Mouse (Mus musculus) spleen, postnatal 14 days (tissue): ENCODE measurements around the gene Baiap3.

ENCODE experiments used
- DNase-seq, 2 experiments: peaks; one replicate each; pipeline ENCODE4 v3.0.0; 2021 to 2022; ENCODE audit warnings: low spot score in 2 of 2

Gene Baiap3

DNA sequence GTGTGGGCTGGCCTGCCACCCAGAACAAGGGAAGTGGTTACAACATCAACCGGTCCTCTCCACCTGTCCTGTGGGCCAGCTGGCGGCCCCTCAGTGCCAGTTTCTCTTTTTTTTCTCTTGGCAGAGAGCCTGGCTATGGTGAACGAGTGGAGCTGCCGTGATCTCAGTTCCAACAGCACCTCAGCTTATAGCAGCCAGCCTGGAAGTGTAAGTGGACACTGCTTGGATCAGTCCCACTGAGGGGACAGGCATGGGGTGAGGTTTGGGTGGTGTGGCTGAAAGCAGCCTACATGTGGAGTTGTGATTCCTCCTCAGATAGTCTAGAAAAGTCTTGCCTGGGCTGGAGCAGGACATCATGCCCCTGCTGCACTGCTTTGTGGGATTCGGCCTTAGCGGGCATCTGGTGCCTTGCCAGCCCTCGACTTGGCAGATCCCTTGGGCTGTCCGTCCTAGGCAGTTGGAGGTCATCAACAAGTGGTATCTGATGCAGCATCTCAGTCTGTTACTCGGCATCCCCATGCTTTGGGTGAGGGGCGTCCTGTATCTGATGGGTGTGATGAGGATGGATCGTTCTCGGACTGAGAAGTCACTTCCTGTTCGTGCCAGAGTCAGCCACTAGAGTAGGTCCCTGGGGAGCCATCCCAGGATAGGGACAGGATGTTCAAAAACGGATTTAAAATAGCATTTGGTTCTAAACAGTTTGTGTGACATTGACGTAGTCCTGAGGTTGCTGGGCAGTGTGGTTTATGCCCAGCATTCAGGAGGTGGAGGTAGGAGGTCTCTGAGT is 45.3 kb downstream of the Baiap3 start:
- no peak for DNase-seq

DNA sequence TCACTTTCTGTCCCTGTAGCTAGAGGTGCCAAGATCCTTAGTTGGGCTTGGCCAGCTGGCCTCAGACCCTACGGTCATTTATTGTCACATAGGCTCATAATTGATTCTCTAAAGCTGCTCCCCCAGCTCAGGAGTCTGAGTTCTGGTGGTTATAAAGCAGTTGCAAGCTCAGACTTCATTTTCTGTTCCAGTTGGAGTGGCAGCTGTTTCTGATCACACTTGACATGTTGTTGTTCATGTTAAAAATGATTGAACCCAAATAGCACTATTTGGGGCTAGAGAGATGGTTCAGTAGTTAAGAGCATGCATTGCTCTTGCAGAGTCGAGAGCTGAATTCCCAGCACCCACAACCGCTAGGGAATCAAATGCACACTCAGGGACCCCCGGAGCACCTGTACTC is 46.2 kb downstream of the Baiap3 start:
- DNase-seq, result no peak

DNA sequence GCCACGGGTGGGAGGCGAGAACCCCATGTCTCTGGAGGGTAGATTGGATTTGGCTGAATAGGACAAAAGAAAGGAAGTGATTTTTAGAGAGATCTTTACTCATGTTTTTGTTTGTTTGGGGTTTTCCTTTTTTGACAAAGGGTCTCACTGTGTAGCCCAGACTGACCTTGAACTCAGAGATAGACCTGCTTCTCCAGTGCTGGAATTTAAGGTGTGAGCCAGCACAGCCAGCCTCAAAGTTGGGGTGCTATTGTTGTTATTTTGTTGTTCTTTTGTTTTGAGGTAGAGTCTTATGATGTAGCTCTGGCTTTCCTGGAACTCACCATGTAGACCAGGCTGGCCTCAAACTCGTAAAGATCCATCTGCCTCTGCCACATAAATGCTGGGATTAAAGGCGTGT is 53.8 kb downstream of the Baiap3 start:
- no peak for DNase-seq
